Mouse (Mus musculus) erythroblast, embryonic 14.5 days (primary cell): ENCODE measurements around the gene Sorcs2. TPM values are rescaled to one million over a fixed set of nuclear protein-coding genes. Genes with fewer than 3 reads are reported as not detected.

Experiments
- H3K27me3 ChIP-seq: 2 replicates; pipeline ENCODE4 v1.6.1; 2012; ENCODE audit warnings: inconsistent platforms; ENCODE audit not compliant: control insufficient read depth
- H3K36me3 ChIP-seq: 2 replicates; pipeline ENCODE4 v1.6.1; 2012; ENCODE audit warnings: mild to moderate bottlenecking, inconsistent platforms; ENCODE audit not compliant: control insufficient read depth
- H3K4me1 ChIP-seq: 2 replicates; pipeline ENCODE4 v1.6.1; 2012; ENCODE audit warnings: inconsistent platforms; ENCODE audit not compliant: control insufficient read depth
- H3K4me3 ChIP-seq: replicated peaks from 2 replicates; pipeline ENCODE3; 2012; ENCODE audit warnings: moderate library complexity, mild to moderate bottlenecking, inconsistent platforms
- H3K9me3 ChIP-seq: 2 replicates; pipeline ENCODE4 v1.6.1; 2012; ENCODE audit warnings: low read length, inconsistent platforms, mixed read lengths; ENCODE audit not compliant: control insufficient read depth
- GATA1 ChIP-seq: IDR thresholded peaks from 2 replicates; pipeline ENCODE4 v1.6.1; 2012; ENCODE audit warnings: low read length, inconsistent platforms, mixed read lengths
- TAL1 ChIP-seq: IDR thresholded peaks from 3 replicates; pipeline ENCODE4 v1.6.1; 2012; ENCODE audit warnings: low read length, inconsistent platforms, mixed read lengths
- polyA plus RNA-seq: library from polyadenylated mRNA; stranded (reverse); fragments of >175 nt; gene quantifications from 2 replicates; pipeline ENCODE4 v1.2.3, GENCODE M21; 2012

The Sorcs2 gene
- polyA plus RNA-seq, 1 experiment: not detected

- Histone ChIP-seq H3K27me3 (no peaks in the 10 kb centered on the region), H3K36me3 (no peaks in the 10 kb centered on the region), H3K4me3 (no peak overlapping the region), H3K4me1 (no peaks in the 10 kb centered on the region), H3K9me3 (no peaks in the 10 kb centered on the region)
- no peak for TF ChIP-seq GATA1
- no peak for TF ChIP-seq TAL1
Measured at GRCm38 (mm10) chr5:36188310-36188709, 209.6 kb downstream of the Sorcs2 start.

- no peak for TF ChIP-seq TAL1
- no peak for TF ChIP-seq GATA1
- Histone ChIP-seq H3K4me1 (no peaks in the 10 kb centered on the region), H3K36me3 (no peaks in the 10 kb centered on the region), H3K27me3 (no peaks in the 10 kb centered on the region), H3K9me3 (no peaks in the 10 kb centered on the region), H3K4me3 (no peak overlapping the region)
Measured at GRCm38 (mm10) chr5:36186294-36187053, 211.5 kb downstream of the Sorcs2 start.

- Histone ChIP-seq H3K4me3 (no peak overlapping the region), H3K27me3 (no peaks in the 10 kb centered on the region), H3K36me3 (no peaks in the 10 kb centered on the region), H3K9me3 (no peaks in the 10 kb centered on the region), H3K4me1 (no peaks in the 10 kb centered on the region)
- no peak for TF ChIP-seq GATA1
- no peak for TF ChIP-seq TAL1
Measured at GRCm38 (mm10) chr5:36182326-36182725, 215.6 kb downstream of the Sorcs2 start.

- TF ChIP-seq TAL1 (no peak), GATA1 (no peak)
- H3K4me1 ChIP-seq: no peaks in the 10 kb centered on the region
- no peaks in the 10 kb centered on the region for H3K36me3 ChIP-seq
- no peaks in the 10 kb centered on the region for H3K9me3 ChIP-seq
- H3K4me3 ChIP-seq: no peak overlapping the region
- H3K27me3 ChIP-seq: no peaks in the 10 kb centered on the region
Measured at GRCm38 (mm10) chr5:36179708-36180107, 218.2 kb downstream of the Sorcs2 start.

- no peaks in the 10 kb centered on the region for H3K36me3 ChIP-seq
Measured at GRCm38 (mm10) chr5:36178785-36179184, 219.2 kb downstream of the Sorcs2 start.

GRCm38 (mm10) chr5:36178215-36178614 is 219.7 kb downstream of the Sorcs2 start:
- H3K9me3 ChIP-seq: no peaks in the 10 kb centered on the region
- TF ChIP-seq TAL1: no peak
- TF ChIP-seq GATA1: no peak
- H3K4me1 ChIP-seq: no peaks in the 10 kb centered on the region
- no peak overlapping the region for H3K4me3 ChIP-seq
- no peaks in the 10 kb centered on the region for H3K36me3 ChIP-seq
- H3K27me3 ChIP-seq: no peaks in the 10 kb centered on the region

More at GRCm38 (mm10) chr5:36178785-36179184, 219.2 kb downstream of the Sorcs2 start:
- no peaks in the 10 kb centered on the region for H3K27me3 ChIP-seq
- H3K4me1 ChIP-seq: no peaks in the 10 kb centered on the region
- no peak overlapping the region for H3K4me3 ChIP-seq
- TF ChIP-seq GATA1: no peak
- TF ChIP-seq TAL1: no peak
- H3K9me3 ChIP-seq: no peaks in the 10 kb centered on the region

- H3K9me3 ChIP-seq: no peaks in the 10 kb centered on the region
- no peak for TF ChIP-seq TAL1
- TF ChIP-seq GATA1: no peak
- no peaks in the 10 kb centered on the region for H3K27me3 ChIP-seq
- H3K4me1 ChIP-seq: no peaks in the 10 kb centered on the region
- no peaks in the 10 kb centered on the region for H3K36me3 ChIP-seq
- no peak overlapping the region for H3K4me3 ChIP-seq
Measured at GRCm38 (mm10) chr5:36176873-36177272, 221.1 kb downstream of the Sorcs2 start.

GRCm38 (mm10) chr5:36176409-36176808 is 221.5 kb downstream of the Sorcs2 start:
- Histone ChIP-seq H3K4me3 (no peak overlapping the region), H3K27me3 (no peaks in the 10 kb centered on the region), H3K4me1 (no peaks in the 10 kb centered on the region), H3K36me3 (no peaks in the 10 kb centered on the region), H3K9me3 (no peaks in the 10 kb centered on the region)
- TF ChIP-seq TAL1: no peak
- no peak for TF ChIP-seq GATA1

- Histone ChIP-seq H3K4me3 (no peak overlapping the region), H3K9me3 (no peaks in the 10 kb centered on the region), H3K4me1 (no peaks in the 10 kb centered on the region), H3K27me3 (no peaks in the 10 kb centered on the region), H3K36me3 (no peaks in the 10 kb centered on the region)
- TF ChIP-seq TAL1: no peak
- TF ChIP-seq GATA1: no peak
Measured at GRCm38 (mm10) chr5:36174569-36175115, 223.3 kb downstream of the Sorcs2 start.
